Mouse (Mus musculus): ENCODE results near the gene Tmem273.

GRCm38 (mm10) chr14:32819297-32819696, 33.5 kb downstream of the Tmem273 start:
- TF ChIP-seq CTCF (IDR thresholded peaks at IDR 0.05; ENCODE audit: low read depth, low read length) (no peak), POLR2A (IDR thresholded peaks at IDR 0.05; ENCODE audit: extremely low read depth, insufficient read depth, low read length) (no peak)
